Mouse (Mus musculus) heart, postnatal 10 days (tissue): Measurements from ENCODE around the gene Nrde2. TPM values are rescaled to one million over a fixed set of nuclear protein-coding genes. Genes with fewer than 3 reads are reported as not detected.

ENCODE experiments used
- DNase-seq, 2 experiments: peaks; one replicate each; pipeline ENCODE4 v3.0.0; 2021
- intact Hi-C: fragments of 180-260 bp; cut with DNase I; formaldehyde crosslinking; loops from one replicate; pipeline ENCODE4 v1.15.1; 2025
- total RNA-seq, 2 experiments: library from RNA; stranded (reverse); gene quantifications; 2 replicates each; pipeline ENCODE4 v1.2.3; 2021

Nrde2 gene
- total RNA-seq, 2 experiments from 2014 or later: 12.5 to 14.2 TPM

GRCm38 (mm10) chr12:100183970-100184369 lies 24.5 kb upstream of the Nrde2 start:
- DNase-seq: no peak
- intact Hi-C loops: no loop called here

- DNase-seq: no peak
- intact Hi-C loops: no loop called here
These were observed 23.2 kb upstream of the Nrde2 start for GRCm38 (mm10) chr12:100182676-100183075.

GRCm38 (mm10) chr12:100180802-100181201 lies 21.3 kb upstream of the Nrde2 start:
- no peak for DNase-seq
- intact Hi-C loops: no loop called here

- intact Hi-C loops: no loop called here
- DNase-seq: no peak
These were observed 19.5 kb upstream of the Nrde2 start for GRCm38 (mm10) chr12:100178898-100179440.

GRCm38 (mm10) chr12:100176469-100177056 lies 17.1 kb upstream of the Nrde2 start:
- intact Hi-C loops: no loop called here
- no peak for DNase-seq

- no peak for DNase-seq
- intact Hi-C loops: no loop called here
These were observed 13.0 kb upstream of the Nrde2 start for GRCm38 (mm10) chr12:100172481-100172880.

- DNase-seq: peak; percentile 32 to 47
- intact Hi-C loops: loop anchor here (5.0 to 10.0 kb wide), 3 partner anchors 409 to 557 kb away; partner anchors contain the start of gene Rps6ka5
These were observed 8.7 kb upstream of the Nrde2 start for GRCm38 (mm10) chr12:100167931-100168871.

GRCm38 (mm10) chr12:100167502-100167901 lies 8.0 kb upstream of the Nrde2 start:
- intact Hi-C loops: loop anchor here (5.0 to 10.0 kb wide), 3 partner anchors 410 to 557 kb away; partner anchors contain the start of gene Rps6ka5
- no peak for DNase-seq

- intact Hi-C loops: loop anchor here (5.0 to 10.0 kb wide), 3 partner anchors 410 to 558 kb away; partner anchors contain the start of gene Rps6ka5
- no peak for DNase-seq
These were observed 7.5 kb upstream of the Nrde2 start for GRCm38 (mm10) chr12:100166939-100167338.

- intact Hi-C loops: loop anchor here (5.0 to 10.0 kb wide), 3 partner anchors 411 to 559 kb away; partner anchors contain the start of gene Rps6ka5
- peak; percentile 64 to 68 for DNase-seq
These were observed 6.7 kb upstream of the Nrde2 start for GRCm38 (mm10) chr12:100166177-100166576.

- no peak for DNase-seq
- intact Hi-C loops: loop anchor here (5.0 to 10.0 kb wide), 3 partner anchors 412 to 560 kb away; partner anchors contain the start of gene Rps6ka5
These were observed 5.6 kb upstream of the Nrde2 start for GRCm38 (mm10) chr12:100164991-100165500.

- intact Hi-C loops: no loop called here
- no peak for DNase-seq
These were observed 7.0 kb downstream of the Nrde2 start for GRCm38 (mm10) chr12:100152466-100152865.

GRCm38 (mm10) chr12:100144269-100144668 lies 15.2 kb downstream of the Nrde2 start:
- intact Hi-C loops: no loop called here
- peak in 1 of 2 experiments; percentile 51 for DNase-seq

GRCm38 (mm10) chr12:100143737-100144136 lies 15.7 kb downstream of the Nrde2 start:
- intact Hi-C loops: no loop called here
- no peak for DNase-seq

GRCm38 (mm10) chr12:100142848-100143523 lies 16.5 kb downstream of the Nrde2 start:
- intact Hi-C loops: no loop called here
- DNase-seq: no peak

GRCm38 (mm10) chr12:100135117-100135516 lies 24.3 kb downstream of the Nrde2 start:
- no peak for DNase-seq
- intact Hi-C loops: no loop called here

GRCm38 (mm10) chr12:100134395-100134936 lies 25.0 kb downstream of the Nrde2 start:
- intact Hi-C loops: loop anchor here (5.0 kb wide), 1 partner anchor 53 kb away; no protein-coding TSS in a partner anchor
- DNase-seq: no peak

- intact Hi-C loops: loop anchor here (5.0 kb wide), 1 partner anchor 56 kb away; no protein-coding TSS in a partner anchor
- peak; percentile 65 to 86 for DNase-seq
These were observed 27.8 kb downstream of the Nrde2 start for GRCm38 (mm10) chr12:100131655-100132054.

GRCm38 (mm10) chr12:100131167-100131566 lies 28.3 kb downstream of the Nrde2 start:
- intact Hi-C loops: loop anchor here (5.0 kb wide), 1 partner anchor 56 kb away; no protein-coding TSS in a partner anchor
- DNase-seq: no peak

GRCm38 (mm10) chr12:100128961-100129360 lies 30.5 kb downstream of the Nrde2 start:
- DNase-seq: no peak
- intact Hi-C loops: no loop called here
